Mouse (Mus musculus) spleen, adult 10 weeks (tissue): ENCODE data around the gene Gm45785. TPM values are rescaled to one million over a fixed set of nuclear protein-coding genes. Genes with fewer than 3 reads are reported as not detected.

ENCODE experiments used
- polyA plus RNA-seq: library from polyadenylated mRNA; stranded (reverse); fragments of 350-450 nt; fragmentation: Illumina TruSeq; extraction: RNeasy Lipid Tissue Mini Kit (QIAGEN cat#74804); gene quantifications from one replicate; pipeline ENCODE4 v1.2.3, GENCODE M21; 2015; ENCODE audit warnings: low replicate concordance; ENCODE audit not compliant: insufficient read depth

The Gm45785 gene
- not detected for polyA plus RNA-seq

GRCm38 (mm10) chr7:140855860-140856784 is at the start of gene Gm45785:
Gene Gm45785 (minus strand): TSS chr7:140856331.

GRCm38 (mm10) chr7:140900220-140900619 is 44.1 kb upstream of the Gm45785 start, which contains the start of gene Cox8b:
Gene Cox8b (minus strand): TSS chr7:140900446.

GRCm38 (mm10) chr7:140881696-140882468 is 25.8 kb upstream of the Gm45785 start, which contains the start of the genes Psmd13 and Sirt3:
Gene Psmd13 (plus strand): TSS chr7:140881968.
Gene Sirt3 (minus strand): TSS chr7:140882309.

GRCm38 (mm10) chr7:140857550-140858505 is 1.7 kb upstream of the Gm45785 start, which contains the start of gene Bet1l:
Gene Bet1l (minus strand): TSS chr7:140857577.

GRCm38 (mm10) chr7:140856785-140857549 is 836 bp upstream of the Gm45785 start, which contains the start of gene Ric8a:
Gene Ric8a (plus strand): TSS chr7:140856957.

GRCm38 (mm10) chr7:140847755-140848580 is 8.2 kb downstream of the Gm45785 start, which contains the start of gene Odf3:
Gene Odf3 (plus strand): TSS chr7:140847805.

GRCm38 (mm10) chr7:140844905-140845665 is 11.0 kb downstream of the Gm45785 start, which contains the start of gene Scgb1c1:
Gene Scgb1c1 (plus strand): TSS chr7:140845547.

GRCm38 (mm10) chr7:140834968-140835757 is 21.0 kb downstream of the Gm45785 start, which contains the start of gene Urah:
Gene Urah (plus strand): TSS chr7:140835018.

GRCm38 (mm10) chr7:140821653-140822329 is 34.3 kb downstream of the Gm45785 start, which contains the start of gene Zfp941:
Gene Zfp941 (minus strand): TSS chr7:140822178.

GRCm38 (mm10) chr7:140787406-140788052 is 68.6 kb downstream of the Gm45785 start, which contains the start of gene Syce1:
Gene Syce1 (minus strand): TSS chr7:140787852.

Other genes with a start within 250 kb of the Gm45785 start
- not detected for gene Olfr61, start 227.4 kb downstream of the Gm45785 start, polyA plus RNA-seq
- gene Olfr53, start 209.9 kb downstream of the Gm45785 start, polyA plus RNA-seq: not detected
- gene Olfr539, start 196.4 kb downstream of the Gm45785 start, polyA plus RNA-seq: not detected
- gene Olfr45, start 174.4 kb downstream of the Gm45785 start, polyA plus RNA-seq: not detected
- gene Olfr541, start 159.1 kb downstream of the Gm45785 start, polyA plus RNA-seq: not detected
- gene Cyp2e1, start 92.6 kb downstream of the Gm45785 start, polyA plus RNA-seq: 5.1 TPM
- 0.75 TPM for gene Syce1, start 68.5 kb downstream of the Gm45785 start, polyA plus RNA-seq
- not detected for gene Zfp941, start 34.2 kb downstream of the Gm45785 start, polyA plus RNA-seq
- gene Urah, start 21.3 kb downstream of the Gm45785 start, polyA plus RNA-seq: not detected
- gene Scgb1c1, start 10.8 kb downstream of the Gm45785 start, polyA plus RNA-seq: not detected
- gene Odf3, start 8.5 kb downstream of the Gm45785 start, polyA plus RNA-seq: not detected
- 50.8 TPM for gene Ric8a, start 626 bp upstream of the Gm45785 start, polyA plus RNA-seq
- 16.2 TPM for gene Bet1l, start 1.2 kb upstream of the Gm45785 start, polyA plus RNA-seq
- 119 TPM for gene Psmd13, start 25.6 kb upstream of the Gm45785 start, polyA plus RNA-seq
- 10.2 TPM for gene Sirt3, start 26.0 kb upstream of the Gm45785 start, polyA plus RNA-seq
- gene Cox8b, start 44.1 kb upstream of the Gm45785 start, polyA plus RNA-seq: not detected
- 0.07 TPM for gene Nlrp6, start 64.6 kb upstream of the Gm45785 start, polyA plus RNA-seq
- gene Pgghg, start 85.1 kb upstream of the Gm45785 start, polyA plus RNA-seq: 11.0 TPM
- gene Ifitm5, start 94.0 kb upstream of the Gm45785 start, polyA plus RNA-seq: 0.47 TPM
- not detected for gene Gm45717, start 99.6 kb upstream of the Gm45785 start, polyA plus RNA-seq
- gene Ifitm2, start 99.7 kb upstream of the Gm45785 start, polyA plus RNA-seq: 142 TPM
- gene Ifitm1, start 110.9 kb upstream of the Gm45785 start, polyA plus RNA-seq: 72.5 TPM
- gene Ifitm3, start 154.4 kb upstream of the Gm45785 start, polyA plus RNA-seq: 262 TPM
- 60.0 TPM for gene Ifitm6, start 161.6 kb upstream of the Gm45785 start, polyA plus RNA-seq
- gene Gm17387, start 172.8 kb upstream of the Gm45785 start, polyA plus RNA-seq: not detected
- 0.21 TPM for gene B4galnt4, start 204.8 kb upstream of the Gm45785 start, polyA plus RNA-seq
- 14.6 TPM for gene Pkp3, start 221.9 kb upstream of the Gm45785 start, polyA plus RNA-seq
- gene Sigirr, start 244.2 kb upstream of the Gm45785 start, polyA plus RNA-seq: 22.3 TPM